Mouse (Mus musculus) megakaryocyte, embryonic 14.5 days (primary cell): ENCODE results near the gene Prkar2b.

Source experiments
- FLI1 ChIP-seq: IDR thresholded peaks from 2 replicates; pipeline ENCODE4 v1.6.1; 2012; ENCODE audit warnings: low read length, inconsistent platforms, mixed read lengths
- GATA1 ChIP-seq: IDR thresholded peaks from 3 replicates; pipeline ENCODE4 v1.6.1; 2012; ENCODE audit warnings: mixed read lengths, low read length, inconsistent platforms, borderline replicate concordance

DNA sequence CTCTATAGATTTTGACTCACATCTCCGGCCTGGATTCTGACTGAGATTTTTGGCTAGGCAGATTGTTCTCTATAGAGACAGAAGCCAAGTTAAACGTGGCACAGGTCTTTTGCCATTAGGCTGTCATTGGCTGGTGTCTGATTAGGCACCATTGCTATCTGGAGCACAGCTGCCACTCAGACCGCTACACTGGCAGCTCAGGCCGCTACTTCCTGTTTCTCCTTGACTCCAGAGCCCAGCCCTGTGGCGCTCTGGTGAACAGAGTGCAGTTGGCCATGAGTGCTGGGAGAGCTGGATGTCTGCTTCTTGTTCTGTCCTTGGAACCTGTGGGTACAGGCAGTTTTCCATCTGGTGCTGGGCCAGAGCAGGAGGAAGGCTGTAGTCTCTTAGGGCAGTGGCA is 143.9 kb downstream of the Prkar2b start:
- TF ChIP-seq GATA1 (no peak), FLI1 (no peak)
